Mouse (Mus musculus) frontal cortex, postnatal 36 days (tissue): ENCODE results near the gene Zswim1.
"Not testable (repeated sequence)": the region's sequence is repeated elsewhere in the genome, so short reads cannot be mapped to it uniquely, and the experiment has no call there.

Experiments used
- DNase-seq, 2 experiments: peaks; one replicate each; pipeline ENCODE4 v3.0.0; 2022; ENCODE audit warnings: low spot score in 2 of 2

The Zswim1 gene

DNA sequence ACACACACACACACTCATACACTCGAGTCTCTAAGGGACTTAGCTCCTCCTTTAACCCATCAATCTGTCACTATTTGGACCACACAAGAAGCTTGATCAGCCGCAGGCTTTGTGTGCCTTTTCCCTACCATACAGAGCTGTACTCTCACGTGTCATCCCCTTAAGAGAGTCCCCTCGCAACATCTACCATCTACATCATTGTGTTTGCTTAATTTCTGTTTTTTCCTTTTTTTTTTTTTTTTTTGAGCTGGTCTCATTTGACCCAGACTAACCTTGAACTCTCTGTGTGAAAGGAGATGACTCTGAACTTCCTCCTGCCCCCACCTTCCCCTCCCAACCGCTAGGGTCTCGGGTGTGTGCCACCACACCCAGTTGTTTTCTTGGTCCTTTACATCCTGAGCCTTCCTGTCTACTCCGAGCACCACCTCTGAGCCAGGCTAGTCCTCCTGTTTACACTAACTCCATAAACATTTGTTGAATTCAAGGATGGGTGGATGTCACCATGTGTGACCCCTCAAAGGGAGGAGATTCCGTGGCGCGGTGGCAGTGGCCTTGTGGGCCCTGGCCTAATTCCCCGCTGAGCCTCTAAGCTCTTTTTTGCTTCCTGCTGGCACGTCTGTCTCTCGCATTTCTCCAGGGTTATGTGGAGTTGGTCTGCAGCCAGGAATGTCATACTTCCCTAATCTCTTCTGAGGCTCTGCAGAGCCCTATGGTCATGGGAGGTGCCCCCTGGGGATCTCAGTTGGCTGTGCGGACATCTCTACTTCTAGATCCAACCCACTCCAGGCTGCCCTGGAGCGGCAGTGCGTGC lies 44.5 kb downstream of the Zswim1 start:
- DNase-seq = no peak

DNA sequence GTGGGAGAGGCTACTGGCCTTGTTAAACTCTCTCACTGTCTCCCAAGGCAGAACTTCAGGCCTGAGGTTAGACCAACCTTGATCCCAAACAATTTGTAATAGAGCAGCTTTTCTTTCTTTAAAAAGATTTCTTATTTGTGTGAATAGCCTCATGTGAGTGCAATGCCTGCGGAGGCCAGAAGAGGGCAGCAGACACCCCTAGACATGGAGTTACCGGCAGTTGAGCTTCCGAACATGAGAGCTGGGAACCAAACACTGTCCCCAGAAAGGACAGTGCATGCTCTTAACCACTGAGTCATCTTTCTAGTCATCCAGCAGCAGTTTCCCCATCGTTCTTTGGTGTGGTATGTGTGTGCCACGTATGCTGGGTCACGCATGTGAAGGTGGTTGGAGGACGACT lies 45.1 kb downstream of the Zswim1 start:
- DNase-seq = no peak

DNA sequence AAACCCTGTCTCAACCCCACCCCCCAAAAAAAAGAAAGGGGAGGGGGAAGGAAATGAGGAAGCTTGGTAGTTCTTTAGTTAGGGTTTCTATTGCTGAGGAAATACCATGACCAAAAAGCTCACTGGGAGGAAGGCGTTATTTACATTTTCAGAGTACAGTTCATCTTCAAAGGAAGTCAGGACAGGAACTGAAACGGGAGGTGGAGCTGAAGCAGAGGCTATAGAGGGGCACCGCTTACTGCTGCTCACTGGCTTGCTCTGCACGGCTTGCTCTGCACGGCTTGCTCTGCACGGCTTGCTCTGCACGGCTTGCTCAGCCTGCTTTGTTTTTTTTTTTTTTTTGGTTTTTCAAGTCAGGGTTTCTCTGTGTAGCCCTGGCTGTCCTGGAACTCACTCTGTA lies 46.0 kb downstream of the Zswim1 start:
- DNase-seq = no peak

DNA sequence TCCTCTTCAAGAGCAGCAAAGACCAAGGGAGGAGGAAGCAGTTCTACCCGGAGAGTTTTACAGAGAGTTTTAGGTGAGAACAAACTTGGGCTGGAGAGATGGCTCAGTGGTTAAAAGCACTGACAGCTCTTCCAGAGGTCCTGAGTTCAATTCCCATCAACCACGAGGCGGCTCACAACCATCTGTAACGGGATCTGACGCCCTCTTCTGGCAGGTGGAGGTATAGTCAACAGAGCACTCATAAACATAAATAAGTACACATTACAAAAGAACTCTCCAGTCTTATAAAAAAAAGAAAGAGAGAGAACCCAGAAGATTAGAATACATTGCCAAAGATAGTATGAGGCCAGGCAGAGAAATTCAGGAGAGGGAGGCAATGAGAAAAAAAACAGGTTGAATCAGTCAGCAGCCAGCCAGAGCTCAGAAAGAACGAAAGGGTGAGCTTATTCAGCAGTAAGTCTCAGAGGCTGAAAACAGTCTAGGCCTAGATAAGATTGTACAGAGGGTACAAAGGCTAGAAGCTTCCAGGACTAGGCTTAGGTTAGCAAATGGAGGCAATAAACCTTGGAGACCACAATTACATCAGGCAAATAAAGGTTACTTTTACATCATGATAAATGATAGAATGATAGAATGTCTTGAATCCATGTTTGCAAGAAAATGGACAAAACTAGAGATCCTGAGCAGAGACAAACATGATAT lies 49.3 kb downstream of the Zswim1 start:
- no peak for DNase-seq

DNA sequence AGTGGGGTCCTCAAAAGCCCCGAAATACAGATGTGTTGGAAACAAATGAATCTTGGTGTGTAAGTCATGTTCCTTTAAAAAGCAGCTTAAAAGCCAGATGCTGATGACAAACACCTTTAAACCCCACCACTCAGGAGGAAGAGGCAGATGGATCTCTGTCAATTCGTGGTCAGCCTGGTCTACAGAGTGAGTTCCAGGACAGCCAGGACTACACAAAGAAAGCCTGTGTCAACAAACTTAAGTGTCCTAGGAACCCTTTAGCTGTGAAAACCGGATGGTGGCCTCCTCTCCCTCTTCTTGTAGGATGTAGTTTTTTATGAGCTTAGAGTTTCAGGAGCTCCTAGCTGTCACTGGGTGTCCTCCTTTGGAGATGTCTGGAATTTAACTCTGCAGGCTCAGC lies 51.1 kb downstream of the Zswim1 start:
- no peak for DNase-seq

DNA sequence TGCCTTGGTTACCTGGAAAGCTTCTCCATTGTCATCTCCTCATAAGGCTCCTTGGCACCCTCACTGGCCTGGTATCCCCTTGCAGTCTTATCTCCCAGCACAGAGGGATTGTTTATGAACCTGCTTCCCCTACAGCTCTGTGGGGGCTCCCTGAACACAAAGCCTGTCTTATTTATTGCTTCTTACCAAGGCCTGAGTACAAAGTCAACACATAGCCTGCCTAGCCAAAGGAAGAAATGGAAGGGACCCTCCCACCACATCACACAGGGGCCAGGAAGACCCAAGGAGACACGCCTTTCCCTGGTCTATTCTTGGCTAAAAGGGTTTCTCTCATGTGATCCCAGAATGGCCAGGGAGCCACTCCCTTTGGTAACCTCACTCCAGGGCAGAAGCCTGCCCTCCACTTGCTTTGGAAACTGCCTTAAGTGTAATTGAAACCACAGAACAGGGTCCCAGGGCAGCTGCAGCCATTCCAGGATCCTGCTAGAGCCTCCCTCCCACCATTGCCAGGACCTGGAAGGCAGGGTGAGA lies 51.8 kb downstream of the Zswim1 start:
- no peak for DNase-seq

DNA sequence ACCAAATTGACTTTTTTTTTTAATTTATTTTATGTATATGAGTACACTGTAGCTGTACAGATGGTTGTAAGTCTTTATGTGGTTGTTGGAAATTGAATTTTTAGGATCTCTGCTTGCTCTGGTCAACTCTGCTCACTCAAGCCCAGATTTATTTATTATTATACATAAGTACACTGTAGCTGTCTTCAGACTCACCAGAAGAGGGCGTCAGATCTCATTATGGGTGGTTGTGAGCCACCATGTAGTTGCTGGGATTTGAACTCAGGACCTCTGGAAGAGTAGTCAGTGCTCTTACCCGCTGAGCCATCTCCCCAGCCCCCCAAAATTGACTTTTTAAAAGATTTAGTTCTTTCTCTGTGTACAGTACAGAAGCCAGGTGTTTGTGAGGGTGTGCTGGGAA lies 53.2 kb downstream of the Zswim1 start:
- DNase-seq = not testable (repeated sequence)
